Mouse (Mus musculus) brain, embryonic 14.5 days (tissue): ENCODE data around the gene Zfp692.

Source experiments
- CTCF ChIP-seq: fragments of 200-500 bp; IDR thresholded peaks from 2 replicates; pipeline ENCODE4 v1.5.1; 2012; ENCODE audit warnings: inconsistent platforms, mild to moderate bottlenecking, moderate library complexity, borderline replicate concordance; ENCODE audit not compliant: insufficient read depth, insufficient read length; ENCODE audit errors: extremely low read depth
- POLR2A ChIP-seq: fragments of 200-500 bp; IDR thresholded peaks from 2 replicates; pipeline ENCODE4 v1.6.1; 2012; ENCODE audit warnings: mild to moderate bottlenecking, inconsistent platforms, borderline replicate concordance; ENCODE audit not compliant: poor library complexity, insufficient read depth, insufficient read length, severe bottlenecking; ENCODE audit errors: extremely low read depth

DNA sequence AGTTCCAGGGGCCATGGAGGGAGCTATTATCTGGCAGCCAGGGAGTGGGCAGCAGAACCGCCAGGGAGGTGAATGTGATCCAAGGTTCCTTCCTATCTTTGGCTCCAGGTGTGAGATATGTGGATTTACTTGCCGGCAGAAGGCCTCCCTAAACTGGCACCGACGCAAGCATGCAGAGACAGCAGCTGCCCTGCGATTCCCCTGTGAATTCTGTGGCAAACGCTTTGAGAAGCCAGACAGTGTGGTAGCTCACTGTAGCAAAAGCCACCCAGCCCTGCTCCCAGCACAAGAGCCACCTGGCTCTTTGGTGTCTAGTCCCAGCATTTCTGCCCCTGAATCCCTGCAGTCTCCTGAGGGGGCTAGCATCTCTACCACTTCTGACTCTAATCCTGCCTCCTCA, 7.2 kb downstream of the Zfp692 start:
- TF ChIP-seq CTCF (no peak), POLR2A (no peak)
